Mouse (Mus musculus): Measurements from ENCODE around the gene Git2. TPM values are rescaled to one million over a fixed set of nuclear protein-coding genes. Genes with fewer than 3 reads are reported as not detected.
A peak's percentile ranks its signal among the peaks of the same experiment; 100 is the strongest.

Gene Git2
- total RNA-seq, 1 experiment: 29.8 TPM

DNA sequence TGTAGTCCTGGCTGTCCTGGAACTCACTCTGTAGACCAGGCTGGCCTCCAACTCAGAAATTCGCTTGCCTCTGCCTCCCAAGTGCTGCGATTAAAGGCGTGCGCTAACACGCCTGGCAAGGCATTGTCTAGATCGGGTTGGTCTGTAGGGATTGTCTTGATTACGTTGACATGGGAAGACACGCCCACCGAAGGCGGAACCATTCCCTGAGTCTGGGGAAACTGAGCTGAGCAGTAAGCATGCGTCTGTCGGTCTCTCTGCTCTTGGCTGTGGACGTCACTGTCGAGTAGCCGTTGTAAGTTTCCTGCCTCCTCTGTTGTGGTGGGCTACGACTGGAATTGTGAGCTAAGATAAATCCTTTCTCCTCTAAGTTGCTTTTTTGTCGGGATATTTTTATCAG is 78.4 kb downstream of the Git2 start:
- TF ChIP-seq ZC3H11A (IDR thresholded peaks at IDR 0.05; ENCODE audit: borderline replicate concordance, low read depth, low read length) (no peak), CHD2 (IDR thresholded peaks at IDR 0.05; ENCODE audit: low read depth, low read length) (no peak), ZNF384 (IDR thresholded peaks at IDR 0.05; ENCODE audit: low read depth, low read length) (no peak), MAFK (IDR thresholded peaks at IDR 0.05; ENCODE audit: insufficient read depth, low read depth, low read length) (no peak), HCFC1 (IDR thresholded peaks at IDR 0.05; ENCODE audit: borderline replicate concordance, insufficient read depth, low read length) (no peak)
- H3K27ac ChIP-seq (ENCODE audit: insufficient read depth, low read depth, low read length, poor library complexity, severe bottlenecking): no peak overlapping the region
- H3K9me3 ChIP-seq (ENCODE audit: control insufficient read depth, insufficient read depth, low read depth, low read length): no peaks in the 10 kb centered on the region
- H3K4me1 ChIP-seq (ENCODE audit: control insufficient read depth in 2 of 2, insufficient read depth in 2 of 2, low read length in 2 of 2, poor library complexity in 1 of 2): peaks cover 1 to 12% of the 10 kb centered on the region in 2 experiments; a peak in 2 of 4 replicates
- H3K9ac ChIP-seq (ENCODE audit: insufficient read depth, low read depth, low read length, poor library complexity, severe bottlenecking): peak overlapping the region; percentile 50; the same call in 1 of the 2 replicates
- peak; percentile 92 for DNase-seq (ENCODE audit: low read depth, low spot score)
- peak overlapping the region; percentile 39 to 40; a peak in 3 of 4 replicates for H3K4me3 ChIP-seq (ENCODE audit: insufficient read depth in 1 of 2, low read depth in 1 of 2, low read length in 2 of 2, poor library complexity in 1 of 2, severe bottlenecking in 1 of 2)
- in situ Hi-C loops (cut with MboI; ENCODE audit: low sequenced_read_pairs in 2 of 2, unreplicated experiment in 2 of 2): no loop called here
- no peaks in the 10 kb centered on the region for H3K36me3 ChIP-seq (ENCODE audit: control insufficient read depth, insufficient read depth, low read length, poor library complexity, severe bottlenecking)

DNA sequence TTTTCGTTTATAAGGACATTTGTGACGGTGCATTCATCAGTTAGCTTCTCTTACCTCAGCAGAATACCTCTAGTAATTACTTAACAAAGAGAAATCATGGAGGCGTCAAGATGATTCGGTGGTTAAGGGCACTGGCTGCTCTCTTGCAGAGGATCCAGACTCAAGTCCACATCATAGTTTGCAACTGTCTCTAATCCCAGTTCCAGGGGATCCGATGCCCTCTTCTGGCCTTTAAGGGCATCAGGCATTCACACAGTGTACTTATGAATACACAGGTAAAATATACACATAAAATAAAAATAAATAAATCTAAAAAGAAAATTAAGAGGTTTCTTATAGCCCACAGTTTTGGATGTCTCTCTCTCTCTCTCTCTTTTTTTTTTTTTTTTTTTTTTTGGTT is 79.5 kb downstream of the Git2 start:
- in situ Hi-C loops (cut with MboI; ENCODE audit: low sequenced_read_pairs in 2 of 2, unreplicated experiment in 2 of 2): no loop called here
- no peak for DNase-seq (ENCODE audit: low read depth, low spot score)
- Histone ChIP-seq H3K4me3 (ENCODE audit: insufficient read depth in 1 of 2, low read depth in 1 of 2, low read length in 2 of 2, poor library complexity in 1 of 2, severe bottlenecking in 1 of 2) (no peak overlapping the region), H3K9ac (ENCODE audit: insufficient read depth, low read depth, low read length, poor library complexity, severe bottlenecking) (no peak overlapping the region), H3K4me1 (ENCODE audit: control insufficient read depth in 2 of 2, insufficient read depth in 2 of 2, low read length in 2 of 2, poor library complexity in 1 of 2) (peaks cover 1 to 13% of the 10 kb centered on the region in 2 experiments; a peak in 2 of 4 replicates), H3K27ac (ENCODE audit: insufficient read depth, low read depth, low read length, poor library complexity, severe bottlenecking) (no peak overlapping the region), H3K36me3 (ENCODE audit: control insufficient read depth, insufficient read depth, low read length, poor library complexity, severe bottlenecking) (no peaks in the 10 kb centered on the region), H3K9me3 (ENCODE audit: control insufficient read depth, insufficient read depth, low read depth, low read length) (no peaks in the 10 kb centered on the region)
- TF ChIP-seq ZNF384 (IDR thresholded peaks at IDR 0.05; ENCODE audit: low read depth, low read length): 0 out of 2 replicates have a peak, but pooled peaks have one; percentile 36
- no peak for TF ChIP-seq ZC3H11A (IDR thresholded peaks at IDR 0.05; ENCODE audit: borderline replicate concordance, low read depth, low read length)

DNA sequence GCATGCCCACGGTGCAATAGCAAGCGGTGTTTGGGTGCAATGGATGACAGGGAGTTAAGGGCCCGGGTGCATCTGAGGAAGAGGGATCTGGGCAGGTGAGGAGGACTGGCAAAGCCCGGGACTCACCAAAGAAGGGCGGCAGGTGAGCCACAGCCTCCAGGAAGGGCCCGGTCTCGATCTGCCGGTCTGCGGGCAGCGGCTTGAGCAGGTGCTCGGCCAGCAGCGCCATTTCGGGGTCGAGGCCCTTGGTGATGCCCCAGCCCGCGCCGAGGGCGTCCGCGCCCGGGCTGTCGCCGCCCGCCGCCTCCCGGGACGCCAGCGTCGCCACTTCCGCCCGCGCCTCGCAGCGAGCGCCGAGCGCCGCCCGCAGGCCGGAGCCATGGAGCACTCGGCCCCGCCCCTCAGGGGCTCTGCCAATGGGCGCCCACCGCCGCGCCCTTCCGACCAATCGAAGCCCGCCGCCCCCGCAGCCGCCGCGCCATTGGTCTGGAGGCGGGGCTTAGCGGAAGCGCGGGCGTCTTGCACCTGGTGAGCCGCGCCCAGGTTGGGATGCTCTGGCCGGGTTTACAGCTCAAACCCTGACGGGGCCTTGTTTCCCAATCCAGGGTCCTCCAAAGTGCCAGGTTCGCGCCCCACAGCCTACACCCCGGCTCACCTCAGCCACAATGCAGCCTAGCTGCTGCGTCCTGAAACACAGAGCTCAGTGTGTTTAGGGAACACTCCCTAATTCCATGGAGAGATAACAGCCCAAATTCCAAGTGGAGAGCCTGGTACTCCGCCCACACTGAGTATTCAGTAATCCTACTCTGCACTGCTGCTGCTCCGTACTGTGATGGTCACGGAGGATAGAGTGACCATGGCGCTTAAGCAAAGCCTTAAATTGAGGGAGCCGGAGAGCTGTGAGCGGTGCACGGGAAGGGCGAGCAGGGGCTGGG is 84.4 kb downstream of the Git2 start, which contains the start of gene Gltp:
Gltp (minus strand) TSS at position 352 of the 935 bp plus-strand sequence.
- Histone ChIP-seq H3K27ac (ENCODE audit: insufficient read depth, low read depth, low read length, poor library complexity, severe bottlenecking) (peak within 1 kb of the TSS; percentile 54; the same call in 1 of the 2 replicates), H3K9ac (ENCODE audit: insufficient read depth, low read depth, low read length, poor library complexity, severe bottlenecking) (peak within 1 kb of the TSS; percentile 81), H3K4me3 (ENCODE audit: insufficient read depth in 1 of 2, low read depth in 1 of 2, low read length in 2 of 2, poor library complexity in 1 of 2, severe bottlenecking in 1 of 2) (peak within 1 kb of the TSS; percentile 87 to 88), H3K36me3 (ENCODE audit: control insufficient read depth, insufficient read depth, low read length, poor library complexity, severe bottlenecking) (no peaks in the 10 kb centered on the region), H3K9me3 (ENCODE audit: control insufficient read depth, insufficient read depth, low read depth, low read length) (no peaks in the 10 kb centered on the region), H3K4me1 (ENCODE audit: control insufficient read depth in 2 of 2, insufficient read depth in 2 of 2, low read length in 2 of 2, poor library complexity in 1 of 2) (peaks cover 1 to 15% of the 10 kb centered on the region in 2 experiments; a peak in 1 of 4 replicates)
- TF ChIP-seq ZC3H11A (IDR thresholded peaks at IDR 0.05; ENCODE audit: borderline replicate concordance, low read depth, low read length) (no peak), MAFK (IDR thresholded peaks at IDR 0.05; ENCODE audit: insufficient read depth, low read depth, low read length) (no peak), CHD2 (IDR thresholded peaks at IDR 0.05; ENCODE audit: low read depth, low read length) (peak; percentile 65; the same call in 1 of the 2 replicates), HCFC1 (IDR thresholded peaks at IDR 0.05; ENCODE audit: borderline replicate concordance, insufficient read depth, low read length) (no peak), ZNF384 (IDR thresholded peaks at IDR 0.05; ENCODE audit: low read depth, low read length) (no peak)
- peak; percentile 90 for DNase-seq (ENCODE audit: low read depth, low spot score)
- in situ Hi-C loops (cut with MboI; ENCODE audit: low sequenced_read_pairs in 2 of 2, unreplicated experiment in 2 of 2): no loop called here

GRCm38 (mm10) chr5:114689700-114690366 is 85.5 kb downstream of the Git2 start:
- Histone ChIP-seq H3K9ac (ENCODE audit: insufficient read depth, low read depth, low read length, poor library complexity, severe bottlenecking) (peak overlapping the region; percentile 81; the same call in 1 of the 2 replicates), H3K4me1 (ENCODE audit: control insufficient read depth in 2 of 2, insufficient read depth in 2 of 2, low read length in 2 of 2, poor library complexity in 1 of 2) (peaks cover 0 to 17% of the 10 kb centered on the region in 2 experiments; a peak in 1 of 4 replicates), H3K36me3 (ENCODE audit: control insufficient read depth, insufficient read depth, low read length, poor library complexity, severe bottlenecking) (no peaks in the 10 kb centered on the region), H3K4me3 (ENCODE audit: insufficient read depth in 1 of 2, low read depth in 1 of 2, low read length in 2 of 2, poor library complexity in 1 of 2, severe bottlenecking in 1 of 2) (peak overlapping the region; percentile 87 to 88), H3K27ac (ENCODE audit: insufficient read depth, low read depth, low read length, poor library complexity, severe bottlenecking) (no peak overlapping the region), H3K9me3 (ENCODE audit: control insufficient read depth, insufficient read depth, low read depth, low read length) (no peaks in the 10 kb centered on the region)
- DNase-seq (ENCODE audit: low read depth, low spot score): no peak
- in situ Hi-C loops (cut with MboI; ENCODE audit: low sequenced_read_pairs in 2 of 2, unreplicated experiment in 2 of 2): no loop called here
- TF ChIP-seq MAFK (IDR thresholded peaks at IDR 0.05; ENCODE audit: insufficient read depth, low read depth, low read length): no peak
- TF ChIP-seq HCFC1 (IDR thresholded peaks at IDR 0.05; ENCODE audit: borderline replicate concordance, insufficient read depth, low read length): no peak
- TF ChIP-seq ZNF384 (IDR thresholded peaks at IDR 0.05; ENCODE audit: low read depth, low read length): no peak
- no peak for TF ChIP-seq CHD2 (IDR thresholded peaks at IDR 0.05; ENCODE audit: low read depth, low read length)
- TF ChIP-seq ZC3H11A (IDR thresholded peaks at IDR 0.05; ENCODE audit: borderline replicate concordance, low read depth, low read length): no peak

Data from ES-E14 (cell line).